Mouse (Mus musculus) midbrain, postnatal 0 days (tissue): ENCODE measurements around the gene Echdc2. TPM values are rescaled to one million over a fixed set of nuclear protein-coding genes. Genes with fewer than 3 reads are reported as not detected.
"Not testable (repeated sequence)": the region's sequence is repeated elsewhere in the genome, so short reads cannot be mapped to it uniquely, and the experiment has no call there.

Experiments used
- ATAC-seq: fragments of 200-750 bp; cut with Nextera tagmentation; 2 replicates; pipeline ENCODE4 v1.8.0; 2017; ENCODE audit warnings: moderate number of reproducible peaks, mild to moderate bottlenecking, moderate TSS enrichment, moderate library complexity; ENCODE audit not compliant: low FRiP score
- DNase-seq: peaks from one replicate; pipeline ENCODE4 v3.0.0-alpha.2; 2015; ENCODE audit warnings: low spot score
- H3K27ac ChIP-seq: fragments of 300-500 bp; sonication (generic); 2 replicates; pipeline ENCODE4 v1.5.1; 2014; ENCODE audit warnings: low read depth, mild to moderate bottlenecking, low read length, mixed read lengths
- H3K27me3 ChIP-seq: fragments of 300-500 bp; sonication (generic); 2 replicates; pipeline ENCODE4 v1.6.1; 2014; ENCODE audit warnings: low read length, control low read depth, mixed read lengths; ENCODE audit not compliant: insufficient read depth
- H3K36me3 ChIP-seq: fragments of 300-500 bp; sonication (generic); 2 replicates; pipeline ENCODE4 v1.6.1; 2014; ENCODE audit warnings: low read length, control low read depth, mixed read lengths; ENCODE audit not compliant: insufficient read depth
- H3K4me1 ChIP-seq: fragments of 300-500 bp; sonication (generic); 2 replicates; pipeline ENCODE4 v1.6.1; 2014; ENCODE audit warnings: mild to moderate bottlenecking, control low read depth, antibody characterized with exemption, low read length, mixed read lengths; ENCODE audit not compliant: insufficient read depth
- H3K4me2 ChIP-seq: fragments of 300-500 bp; sonication (generic); 2 replicates; pipeline ENCODE4 v1.6.1; 2014; ENCODE audit warnings: low read depth, mild to moderate bottlenecking, low read length, mixed read lengths; ENCODE audit not compliant: poor library complexity, severe bottlenecking
- H3K4me3 ChIP-seq: fragments of 300-500 bp; sonication (generic); 2 replicates; pipeline ENCODE4 v1.5.1; 2014; ENCODE audit warnings: low read depth, mild to moderate bottlenecking, low read length, moderate library complexity
- H3K9ac ChIP-seq: fragments of 300-500 bp; sonication (generic); replicated peaks from 2 replicates; pipeline ENCODE4 v1.6.1; 2014; ENCODE audit warnings: mild to moderate bottlenecking, low read length, moderate library complexity, mixed read lengths; ENCODE audit not compliant: poor library complexity, severe bottlenecking
- H3K9me3 ChIP-seq: fragments of 300-500 bp; sonication (generic); 2 replicates; pipeline ENCODE4 v1.6.1; 2016; ENCODE audit warnings: low read length, control low read depth
- CTCF ChIP-seq: IDR thresholded peaks from 2 replicates; pipeline ENCODE4 v1.5.1; 2016; ENCODE audit warnings: antibody characterized with exemption, mild to moderate bottlenecking
- WGBS: fragments of 180-500 bp; shearing (Covaris S2); extraction: QIAGEN DNeasy Blood & Tissue Kit; methylation state at CpG from one replicate; pipeline ENCODE4 v1.1.7; 2014; 5-methylcytosine and 5-hydroxymethylcytosine counted together
- polyA plus RNA-seq: library from polyadenylated mRNA; unstranded; fragments of >200 nt; fragmentation: Nextera tagmentation; extraction: Ambion mirVana; gene quantifications from 2 replicates; pipeline ENCODE4 v1.2.1, GENCODE M21; 2015
- total RNA-seq: library from RNA; depleted of rRNA; stranded (reverse); fragments of >200 nt; gene quantifications from 2 replicates; pipeline ENCODE4 v1.2.3, GENCODE M21; 2014

Gene Echdc2
- total and polyA plus RNA-seq, 2 experiments from 2014 or later, result 9.8 to 32.1 TPM

DNA sequence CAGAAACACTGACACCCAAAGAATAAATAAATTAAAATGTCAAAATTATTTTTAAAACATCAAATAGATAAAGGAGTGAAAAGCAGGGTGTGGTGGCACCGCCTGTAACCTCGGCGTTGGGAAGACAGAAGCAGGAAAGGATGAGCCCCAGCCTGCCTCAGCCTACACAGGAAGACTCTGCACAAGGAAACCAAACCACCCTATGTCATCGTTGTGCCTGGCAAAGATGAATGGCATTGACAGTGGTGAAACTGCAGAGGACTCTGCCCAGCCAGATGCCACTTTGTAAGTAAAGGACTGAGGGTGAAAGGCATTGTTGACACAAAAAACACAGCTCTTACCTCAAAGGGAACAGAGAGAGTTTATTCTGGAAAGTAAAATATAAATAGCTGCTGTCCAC is 39.0 kb upstream of the Echdc2 start:
- Histone ChIP-seq H3K27me3 (no peaks in the 10 kb centered on the region), H3K27ac (no peak overlapping the region), H3K9me3 (no peaks in the 10 kb centered on the region), H3K4me3 (no peak overlapping the region), H3K36me3 (no peaks in the 10 kb centered on the region), H3K9ac (no peak overlapping the region), H3K4me1 (no peaks in the 10 kb centered on the region), H3K4me2 (no peak overlapping the region)
- DNase-seq (no peak), ATAC-seq (no peak)
- no peak for TF ChIP-seq CTCF
- 92% methylated on average over 4 of the region's 4 CpGs for WGBS

DNA sequence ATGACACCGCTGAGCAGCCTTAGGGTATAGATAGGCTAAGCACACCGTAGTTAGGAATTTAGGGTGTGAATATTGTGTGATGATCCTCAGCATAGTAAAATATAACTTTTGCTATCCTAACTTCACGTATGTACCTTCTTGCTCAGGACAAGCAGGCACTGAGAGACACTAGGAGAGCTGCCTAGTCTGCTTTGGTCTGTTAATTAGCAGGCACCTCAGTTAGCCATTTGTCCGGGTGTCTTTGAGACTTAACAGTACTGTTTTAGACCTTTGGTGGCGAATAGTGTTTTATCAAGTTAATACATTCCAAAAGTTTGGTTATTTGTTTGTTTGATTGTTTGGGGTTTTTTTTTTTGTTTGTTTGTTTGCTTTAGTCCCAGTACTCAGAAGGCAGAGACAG is 37.7 kb upstream of the Echdc2 start:
- ATAC-seq, result no peak
- no peak overlapping the region for H3K9ac ChIP-seq
- H3K4me1 ChIP-seq, result no peaks in the 10 kb centered on the region
- H3K36me3 ChIP-seq, result no peaks in the 10 kb centered on the region
- WGBS, result 87% methylated on average over 5 of the region's 5 CpGs
- H3K27ac ChIP-seq, result no peak overlapping the region
- no peak for TF ChIP-seq CTCF
- H3K27me3 ChIP-seq, result no peaks in the 10 kb centered on the region
- H3K4me2 ChIP-seq, result no peak overlapping the region
- H3K9me3 ChIP-seq, result no peaks in the 10 kb centered on the region
- H3K4me3 ChIP-seq, result no peak overlapping the region
- no peak for DNase-seq

DNA sequence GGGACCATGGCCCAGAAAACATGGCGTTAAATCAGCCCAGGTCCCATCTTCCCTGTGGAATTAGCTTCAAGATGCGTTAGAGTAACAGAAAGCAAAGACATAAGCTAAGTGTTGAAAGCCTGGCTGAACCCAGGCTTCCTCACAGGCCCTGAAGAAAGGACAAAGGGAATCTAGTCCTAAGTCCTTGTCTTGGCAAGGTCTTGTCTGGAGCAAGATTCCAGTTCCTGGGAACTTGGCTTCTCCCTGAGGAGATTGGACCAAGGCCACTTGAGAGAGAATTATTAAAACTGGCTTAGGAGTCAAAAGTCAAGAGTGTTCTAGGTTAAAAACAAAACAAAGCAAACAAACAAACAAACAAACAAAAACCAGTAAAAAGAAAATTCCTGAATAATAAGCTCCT is 36.9 kb upstream of the Echdc2 start:
- Histone ChIP-seq H3K4me1 (no peaks in the 10 kb centered on the region), H3K36me3 (no peaks in the 10 kb centered on the region), H3K4me2 (no peak overlapping the region), H3K27ac (no peak overlapping the region), H3K4me3 (no peak overlapping the region), H3K27me3 (no peaks in the 10 kb centered on the region), H3K9ac (no peak overlapping the region), H3K9me3 (no peaks in the 10 kb centered on the region)
- DNase-seq (no peak), ATAC-seq (no peak)
- TF ChIP-seq CTCF, result no peak
- 91% methylated on average over 2 of the region's 2 CpGs for WGBS

DNA sequence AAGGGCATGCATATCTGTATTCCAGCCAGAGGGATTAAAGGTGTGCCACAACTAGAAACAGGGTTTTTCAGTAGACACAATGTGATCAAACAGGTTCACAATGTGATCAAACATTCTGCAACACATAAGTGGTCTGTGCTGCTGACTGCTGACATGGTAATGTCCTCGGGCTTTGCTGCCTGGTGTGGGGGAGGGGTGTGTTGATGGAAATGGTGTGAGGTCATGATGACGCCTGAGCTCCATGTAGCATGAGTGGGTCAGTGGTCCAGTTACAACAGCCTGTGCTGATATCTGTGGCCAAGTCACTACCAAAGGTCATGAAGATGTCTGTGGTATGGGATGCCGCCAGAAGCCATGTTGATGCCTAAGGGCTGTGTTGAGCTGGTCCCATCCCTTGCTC is 34.8 kb upstream of the Echdc2 start:
- H3K27me3 ChIP-seq, result no peaks in the 10 kb centered on the region
- DNase-seq (no peak), ATAC-seq (no peak)
- WGBS, result 84% methylated on average over 3 of the region's 3 CpGs
- H3K4me3 ChIP-seq, result no peak overlapping the region
- H3K9ac ChIP-seq, result no peak overlapping the region
- no peak overlapping the region for H3K4me2 ChIP-seq
- TF ChIP-seq CTCF, result no peak
- H3K9me3 ChIP-seq, result no peaks in the 10 kb centered on the region
- no peaks in the 10 kb centered on the region for H3K4me1 ChIP-seq
- no peaks in the 10 kb centered on the region for H3K36me3 ChIP-seq
- H3K27ac ChIP-seq, result no peak overlapping the region

DNA sequence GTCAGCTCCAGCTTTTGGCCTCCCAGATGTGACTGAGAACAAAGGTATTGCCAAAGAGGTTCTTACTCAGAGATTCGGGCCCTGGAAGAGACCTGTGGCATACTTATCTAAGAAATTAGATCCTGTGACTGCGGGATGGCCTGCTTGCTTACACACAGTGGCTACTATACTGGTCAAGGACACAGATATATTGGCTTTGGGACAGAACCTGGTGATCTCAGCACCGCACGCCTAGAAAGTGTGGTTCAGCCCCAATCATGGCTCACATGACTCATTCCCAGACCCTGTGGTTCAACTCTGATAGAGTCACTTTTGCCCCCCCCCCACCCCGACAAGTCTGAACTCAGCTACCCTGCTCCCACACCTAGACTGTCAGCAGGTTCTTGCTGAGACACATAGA is 28.3 kb upstream of the Echdc2 start:
- ATAC-seq, result no peak
- Histone ChIP-seq H3K4me1 (no peaks in the 10 kb centered on the region), H3K4me3 (no peak overlapping the region), H3K27ac (no peak overlapping the region), H3K27me3 (no peaks in the 10 kb centered on the region), H3K36me3 (no peaks in the 10 kb centered on the region), H3K9ac (no peak overlapping the region), H3K4me2 (no peak overlapping the region), H3K9me3 (no peaks in the 10 kb centered on the region)
- 90% methylated on average over 5 of the region's 5 CpGs for WGBS
- DNase-seq, result no peak
- TF ChIP-seq CTCF, result no peak

DNA sequence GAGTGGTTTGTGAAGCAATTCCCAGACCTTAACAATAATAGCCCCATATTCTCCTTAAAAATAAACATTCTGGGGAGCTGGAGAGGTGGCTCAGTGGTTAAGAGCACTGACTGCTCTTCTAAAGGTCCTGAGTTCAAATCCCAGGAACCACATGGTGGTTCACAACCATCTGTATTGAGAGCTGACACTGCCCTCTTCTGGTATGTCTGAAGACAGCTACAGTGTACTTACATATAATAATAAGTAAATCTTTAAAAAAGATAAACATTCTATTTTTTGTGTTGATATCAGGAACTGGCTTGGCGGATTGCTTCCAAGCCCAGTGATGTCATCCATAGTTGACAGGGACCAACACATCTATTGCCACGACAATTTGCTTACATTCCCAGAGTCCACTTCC is 22.1 kb upstream of the Echdc2 start:
- 88% methylated on average over 2 of the region's 2 CpGs for WGBS
- not testable (repeated sequence) for H3K4me2 ChIP-seq, H3K36me3 ChIP-seq, H3K9me3 ChIP-seq, ATAC-seq, H3K27ac ChIP-seq, DNase-seq, H3K27me3 ChIP-seq, H3K4me1 ChIP-seq, H3K9ac ChIP-seq, H3K4me3 ChIP-seq
- peak; percentile 28 for TF ChIP-seq CTCF

DNA sequence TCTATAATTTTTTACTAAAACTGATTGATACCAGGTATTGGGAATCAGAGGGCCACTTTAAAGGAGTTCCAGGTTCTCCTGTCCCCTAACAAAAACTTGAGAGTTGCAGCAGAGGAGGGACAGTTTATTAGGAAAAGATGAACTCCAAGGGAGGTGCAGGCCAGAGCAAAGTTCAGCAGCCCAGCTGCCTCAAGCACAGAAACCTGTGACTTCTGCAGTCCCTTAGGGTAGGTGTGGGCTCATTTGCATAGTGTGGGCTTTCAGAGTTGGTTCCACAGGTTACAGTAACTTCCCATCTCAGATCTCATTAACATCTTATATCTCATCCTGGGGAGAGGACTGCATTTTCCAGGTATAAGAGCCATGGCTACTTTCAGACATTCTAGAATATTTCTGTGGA is 21.5 kb upstream of the Echdc2 start:
- Histone ChIP-seq H3K4me3 (no peak overlapping the region), H3K4me2 (no peak overlapping the region), H3K9me3 (no peaks in the 10 kb centered on the region), H3K36me3 (no peaks in the 10 kb centered on the region), H3K27ac (no peak overlapping the region), H3K27me3 (no peaks in the 10 kb centered on the region), H3K9ac (no peak overlapping the region), H3K4me1 (no peaks in the 10 kb centered on the region)
- ATAC-seq (no peak), DNase-seq (no peak)
- no peak for TF ChIP-seq CTCF
